Mouse (Mus musculus) CD4-positive, CD25-positive, alpha-beta regulatory T cell, adult 9 weeks (primary cell): ENCODE data around the gene Olfr1062. TPM values are rescaled to one million over a fixed set of nuclear protein-coding genes. Genes with fewer than 3 reads are reported as not detected.

ENCODE experiments used
- polyA plus RNA-seq: library from polyadenylated mRNA; unstranded; fragments of 100-300 nt; shearing (Covaris generic); gene quantifications from one replicate; pipeline ENCODE4 v1.2.1, GENCODE M21; 2017

Gene Olfr1062
- polyA plus RNA-seq = not detected

DNA sequence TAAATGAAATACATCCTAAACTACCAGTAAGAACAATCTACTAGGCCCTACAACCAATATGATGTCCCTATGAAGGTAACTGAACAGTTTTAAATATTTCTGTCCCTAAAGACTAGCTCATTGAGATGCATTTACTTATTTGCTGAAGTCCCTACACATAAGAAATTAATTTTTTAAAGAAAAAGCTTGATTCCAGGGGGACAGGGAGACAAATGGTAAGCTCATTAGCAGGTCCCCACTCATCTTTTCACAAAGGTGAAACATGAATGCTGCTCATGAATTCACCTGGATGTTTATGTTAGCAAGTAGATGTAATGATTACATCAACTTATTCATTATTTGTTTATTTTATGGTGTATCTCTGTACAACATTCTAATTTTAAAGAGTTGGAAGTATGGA, at the start of gene Olfr1062:
Olfr1062 (minus strand) TSS at position 101 of the 400 bp plus-strand sequence.

GRCm38 (mm10) chr2:86456169-86456568, 29.6 kb upstream of the Olfr1062 start, which contains the start of gene Olfr1066:
Olfr1066 (minus strand) TSS chr2:86456269.

DNA sequence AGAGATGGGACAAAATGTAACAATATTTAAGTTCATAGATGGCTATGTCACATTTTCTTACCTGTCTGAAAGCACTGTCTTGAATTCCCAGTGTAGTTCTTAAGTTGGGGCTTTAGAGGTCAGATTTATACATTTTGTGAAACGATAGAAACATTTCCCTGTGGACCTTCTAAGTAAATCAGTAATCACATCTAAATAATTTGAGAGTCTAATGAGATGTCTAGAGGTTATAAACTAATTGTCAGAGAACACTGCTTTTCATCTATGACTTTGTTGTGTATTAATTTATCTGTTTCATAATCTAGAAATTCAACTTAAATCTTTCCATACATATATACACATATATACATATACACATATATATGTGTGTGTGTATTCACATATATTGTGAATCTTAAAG, 23.9 kb upstream of the Olfr1062 start, which contains the start of gene Olfr1065:
Olfr1065 (minus strand) TSS at position 101 of the 400 bp plus-strand sequence.

DNA sequence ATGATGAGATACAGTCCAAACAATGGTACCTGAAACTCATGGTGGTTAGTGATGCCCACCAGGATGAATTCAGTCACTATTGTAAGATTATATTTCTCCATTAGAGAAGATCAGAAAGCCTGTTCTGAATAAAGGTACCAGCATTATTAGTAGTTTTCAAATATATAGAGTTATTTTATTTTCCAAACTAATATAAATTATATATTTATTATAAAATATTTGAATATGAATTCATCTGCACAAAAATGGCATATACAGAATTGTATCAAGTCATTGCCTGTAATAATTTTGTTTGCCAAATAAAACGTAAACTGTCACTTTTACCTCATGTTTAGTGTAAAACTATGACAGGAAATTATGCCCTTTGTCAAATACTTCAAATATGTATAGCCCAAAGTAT, 12.6 kb downstream of the Olfr1062 start, which contains the start of gene Olfr1061:
Olfr1061 (minus strand) TSS at position 101 of the 400 bp plus-strand sequence.

GRCm38 (mm10) chr2:86388461-86388860, 38.1 kb downstream of the Olfr1062 start, which contains the start of gene Olfr1058:
Olfr1058 (minus strand) TSS chr2:86388561.

DNA sequence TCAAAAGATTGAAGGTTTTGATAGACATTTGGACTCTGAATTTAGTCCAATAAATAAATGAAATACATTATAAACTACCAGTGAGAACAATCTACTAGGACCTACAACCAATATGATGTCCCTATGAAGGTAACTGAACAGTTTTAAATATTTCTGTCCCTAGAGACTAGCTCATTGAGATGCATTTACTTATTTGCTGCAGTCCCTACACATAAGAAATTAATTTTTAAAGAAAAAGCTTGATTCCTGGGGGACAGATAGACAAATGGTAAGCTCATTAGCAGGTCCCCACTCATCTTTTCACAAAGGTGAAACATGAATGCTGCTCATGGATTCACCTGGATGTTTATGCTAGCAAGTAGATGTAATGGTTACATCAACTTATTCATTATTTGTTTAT, 48.3 kb downstream of the Olfr1062 start, which contains the start of gene Olfr1057:
Olfr1057 (minus strand) TSS at position 101 of the 400 bp plus-strand sequence.

Other genes starting within 250 kb of the Olfr1062 start
- not detected for gene Olfr1044, start 248.9 kb downstream of the Olfr1062 start, polyA plus RNA-seq
- gene Olfr52, start 241.1 kb downstream of the Olfr1062 start, polyA plus RNA-seq = not detected
- not detected for gene Olfr1045, start 223.7 kb downstream of the Olfr1062 start, polyA plus RNA-seq
- gene Olfr1046, start 207.4 kb downstream of the Olfr1062 start, polyA plus RNA-seq = not detected
- not detected for gene Olfr1047, start 195.3 kb downstream of the Olfr1062 start, polyA plus RNA-seq
- not detected for gene Olfr1048, start 186.5 kb downstream of the Olfr1062 start, polyA plus RNA-seq
- not detected for gene Olfr1049, start 168.4 kb downstream of the Olfr1062 start, polyA plus RNA-seq
- gene Olfr1051, start 147.7 kb downstream of the Olfr1062 start, polyA plus RNA-seq = not detected
- not detected for gene Olfr1052, start 134.3 kb downstream of the Olfr1062 start, polyA plus RNA-seq
- not detected for gene Olfr1053, start 111.5 kb downstream of the Olfr1062 start, polyA plus RNA-seq
- gene Olfr1054, start 91.3 kb downstream of the Olfr1062 start, polyA plus RNA-seq = not detected
- gene Olfr1055, start 76.5 kb downstream of the Olfr1062 start, polyA plus RNA-seq = not detected
- not detected for gene Olfr1056, start 64.3 kb downstream of the Olfr1062 start, polyA plus RNA-seq
- not detected for gene Olfr1057, start 48.4 kb downstream of the Olfr1062 start, polyA plus RNA-seq
- not detected for gene Olfr1058, start 38.2 kb downstream of the Olfr1062 start, polyA plus RNA-seq
- gene Olfr1061, start 12.7 kb downstream of the Olfr1062 start, polyA plus RNA-seq = not detected
- not detected for gene Olfr1065, start 23.8 kb upstream of the Olfr1062 start, polyA plus RNA-seq
- gene Olfr1066, start 29.5 kb upstream of the Olfr1062 start, polyA plus RNA-seq = not detected
- not detected for gene Olfr228, start 60.6 kb upstream of the Olfr1062 start, polyA plus RNA-seq
- gene Olfr1076, start 81.7 kb upstream of the Olfr1062 start, polyA plus RNA-seq = not detected
- not detected for gene Olfr1079, start 115.7 kb upstream of the Olfr1062 start, polyA plus RNA-seq
- not detected for gene Olfr1080, start 131.5 kb upstream of the Olfr1062 start, polyA plus RNA-seq
- gene Olfr1082, start 172.2 kb upstream of the Olfr1062 start, polyA plus RNA-seq = not detected
- gene Olfr1084, start 213.0 kb upstream of the Olfr1062 start, polyA plus RNA-seq = not detected
- gene Olfr1085, start 235.3 kb upstream of the Olfr1062 start, polyA plus RNA-seq = not detected